Mouse (Mus musculus) c-Kit-negative CD71-positive TER-119-positive erythroid progenitor cells, embryonic 14.5 days (primary cell): Measurements from ENCODE around the gene Xntrpc.

ENCODE experiments used
- DNase-seq: peaks from one replicate; pipeline ENCODE4 v3.0.0-alpha.2; 2013; ENCODE audit warnings: low read depth, low spot score

Gene Xntrpc

GRCm38 (mm10) chr7:102137898-102138297 is 72.4 kb downstream of the Xntrpc start:
- no peak for DNase-seq
